Mouse (Mus musculus) ES-E14 (cell line): ENCODE results near the gene Pappa.

Experiments
- HCFC1 ChIP-seq: IDR thresholded peaks from 2 replicates; pipeline ENCODE4 v1.6.1; 2012; ENCODE audit warnings: low read length, inconsistent platforms, borderline replicate concordance; ENCODE audit not compliant: insufficient read depth
- MAFK ChIP-seq: IDR thresholded peaks from 2 replicates; pipeline ENCODE4 v1.6.1; 2014; ENCODE audit warnings: mild to moderate bottlenecking, low read depth, low read length, inconsistent platforms; ENCODE audit not compliant: insufficient read depth
- ZC3H11A ChIP-seq: IDR thresholded peaks from 2 replicates; pipeline ENCODE4 v1.6.1; 2012; ENCODE audit warnings: low read depth, mild to moderate bottlenecking, inconsistent platforms, low read length, borderline replicate concordance

- TF ChIP-seq HCFC1: no peak
- no peak for TF ChIP-seq MAFK
- no peak for TF ChIP-seq ZC3H11A
Observed at GRCm38 (mm10) chr4:65205446-65205845, 81.5 kb downstream of the Pappa start.
